Mouse (Mus musculus) limb, embryonic 11.5 days (tissue): ENCODE results near the gene Stx12. TPM values are rescaled to one million over a fixed set of nuclear protein-coding genes. Genes with fewer than 3 reads are reported as not detected.
A peak's percentile ranks its signal among the peaks of the same experiment; 100 is the strongest.

Source experiments
- ATAC-seq: fragments of 200-750 bp; cut with Nextera tagmentation; 2 replicates; pipeline ENCODE4 v1.8.0; 2017; ENCODE audit warnings: low read depth; ENCODE audit not compliant: insufficient number of reproducible peaks, low FRiP score, low TSS enrichment
- DNase-seq: peaks from one replicate; pipeline ENCODE4 v3.0.0-alpha.2; 2015; ENCODE audit warnings: low spot score
- H3K27ac ChIP-seq: fragments of 300-500 bp; sonication (generic); replicated peaks from 2 replicates; pipeline ENCODE4 v1.5.1; 2014; ENCODE audit warnings: low read depth, mild to moderate bottlenecking, low read length
- H3K27me3 ChIP-seq: fragments of 300-500 bp; sonication (generic); 2 replicates; pipeline ENCODE4 v1.6.1; 2014; ENCODE audit warnings: mild to moderate bottlenecking, low read length, mixed read lengths; ENCODE audit not compliant: control insufficient read depth, insufficient read depth
- H3K36me3 ChIP-seq: fragments of 300-500 bp; sonication (generic); 2 replicates; pipeline ENCODE4 v1.6.1; 2014; ENCODE audit warnings: mild to moderate bottlenecking, low read length, moderate library complexity, mixed read lengths; ENCODE audit not compliant: control insufficient read depth, insufficient read depth
- H3K4me1 ChIP-seq: fragments of 300-500 bp; sonication (generic); 2 replicates; pipeline ENCODE4 v1.6.1; 2014; ENCODE audit warnings: low read length, mixed read lengths; ENCODE audit not compliant: control insufficient read depth, insufficient read depth
- H3K4me2 ChIP-seq: fragments of 300-500 bp; sonication (generic); 2 replicates; pipeline ENCODE4 v1.6.1; 2014; ENCODE audit warnings: low read depth, mild to moderate bottlenecking, moderate library complexity; ENCODE audit not compliant: severe bottlenecking
- H3K4me3 ChIP-seq: fragments of 300-500 bp; sonication (generic); 2 replicates; pipeline ENCODE4 v1.5.1; 2014; ENCODE audit warnings: low read depth, low read length
- H3K9ac ChIP-seq: fragments of 300-500 bp; sonication (generic); 2 replicates; pipeline ENCODE4 v1.6.1; 2014; ENCODE audit warnings: mild to moderate bottlenecking, low read length
- H3K9me3 ChIP-seq: fragments of 300-500 bp; sonication (generic); 2 replicates; pipeline ENCODE4 v1.6.1; 2016; ENCODE audit warnings: low read length; ENCODE audit not compliant: control insufficient read depth
- WGBS: fragments of 180-500 bp; shearing (Covaris S2); extraction: QIAGEN DNeasy Blood & Tissue Kit; methylation state at CpG from one replicate; pipeline ENCODE4 v1.1.7; 2014; 5-methylcytosine and 5-hydroxymethylcytosine counted together
- polyA plus RNA-seq: library from polyadenylated mRNA; unstranded; fragments of >200 nt; fragmentation: Nextera tagmentation; extraction: Ambion mirVana; gene quantifications from 2 replicates; pipeline ENCODE4 v1.2.1, GENCODE M21; 2014

Stx12 gene
- polyA plus RNA-seq, 1 experiment from 2014 or later = 58.5 TPM

GRCm38 (mm10) chr4:132883561-132884063 is 697 bp downstream of the Stx12 start:
- peak overlapping the region; percentile 92 for H3K4me2 ChIP-seq
- H3K36me3 ChIP-seq = peaks cover 2% of the 10 kb centered on the region; the same call in 1 of the 2 replicates
- H3K9ac ChIP-seq = peak overlapping the region; percentile 92
- no peaks in the 10 kb centered on the region for H3K27me3 ChIP-seq
- peak overlapping the region; percentile 95 for H3K4me3 ChIP-seq
- peak overlapping the region; percentile 61 for H3K27ac ChIP-seq
- 0 out of 2 replicates have a peak, but pooled peaks cover 5% of the 10 kb centered on the region for H3K4me1 ChIP-seq
- DNase-seq (no peak), ATAC-seq (peak; percentile 80)
- H3K9me3 ChIP-seq = no peaks in the 10 kb centered on the region
- 2% methylated on average over 21 of the region's 21 CpGs for WGBS

DNA sequence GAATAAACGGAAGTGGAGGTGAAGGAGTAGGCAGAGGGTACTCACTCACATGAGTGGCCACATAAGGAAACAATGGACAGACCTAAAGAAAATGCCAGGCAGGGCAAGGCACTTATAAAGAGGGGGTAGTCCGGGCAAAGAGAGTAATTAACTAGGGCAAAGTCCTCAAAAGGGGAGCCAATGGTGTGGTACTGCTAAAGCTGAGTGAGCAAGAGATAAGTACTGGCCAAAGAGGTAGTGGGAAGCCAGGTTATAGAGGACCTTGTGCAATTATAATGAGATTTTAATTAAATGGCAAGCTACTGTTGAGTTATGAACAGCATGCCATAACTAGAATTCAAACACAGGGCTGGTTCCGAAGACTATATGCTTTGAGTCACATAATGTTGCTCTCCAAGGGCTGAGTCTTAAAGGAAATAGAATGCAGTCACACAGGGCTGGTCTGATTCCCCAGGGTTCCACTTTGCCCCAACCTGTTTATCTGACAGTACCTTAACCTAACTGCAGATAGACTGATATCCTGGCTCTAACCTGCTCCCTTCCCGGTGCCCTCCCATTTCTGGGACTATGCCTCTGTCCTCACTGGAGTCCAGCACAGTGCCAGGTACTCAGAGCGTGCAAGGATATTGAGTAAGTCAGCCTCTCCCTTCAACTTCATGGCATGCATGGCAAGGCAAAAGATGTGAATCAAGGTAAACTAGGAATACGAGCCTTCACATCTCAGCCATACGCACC is 9.8 kb downstream of the Stx12 start:
- no peak overlapping the region for H3K27ac ChIP-seq
- ATAC-seq = no peak
- 90% methylated on average over 7 of the region's 7 CpGs for WGBS

DNA sequence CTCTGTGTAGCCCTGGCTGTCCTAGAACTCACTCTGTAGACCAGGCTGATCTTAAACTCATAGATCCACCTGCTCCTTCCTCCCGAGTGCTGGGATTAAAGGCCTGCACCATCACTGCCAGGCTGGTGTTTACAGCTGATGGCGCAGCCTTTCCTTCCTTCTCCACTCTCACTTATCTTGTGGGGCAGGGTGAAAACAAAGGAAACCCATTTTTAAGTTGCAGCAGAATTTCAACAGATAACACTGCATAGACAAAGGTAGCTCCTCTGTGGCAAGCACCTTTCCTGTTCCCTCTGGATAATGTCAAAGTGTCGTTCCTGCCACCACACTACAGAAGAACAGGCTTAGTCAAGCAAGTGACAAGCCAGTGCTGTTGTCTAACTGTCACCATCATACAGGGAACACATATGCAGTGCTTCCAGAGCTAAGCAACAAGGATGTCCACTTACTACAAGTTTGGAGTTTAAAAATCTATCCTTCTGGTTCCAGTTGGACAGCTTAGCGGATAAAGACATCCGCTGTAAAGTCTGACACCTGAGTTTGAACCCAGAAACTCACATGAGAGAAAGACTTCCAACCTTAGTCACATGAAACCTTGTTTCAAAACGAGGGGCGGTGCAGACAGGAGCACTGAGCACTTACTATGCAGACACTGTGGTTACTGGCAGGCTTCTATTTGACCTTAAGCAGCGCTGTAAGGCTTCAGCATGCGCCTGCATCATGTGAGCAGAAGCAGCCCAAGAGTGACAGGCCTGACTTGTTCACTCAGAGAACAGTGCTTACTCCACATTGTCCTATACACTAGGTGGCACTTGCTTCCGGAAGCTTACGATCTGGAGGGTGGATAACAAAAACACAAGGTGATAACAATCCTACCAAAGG is 10.6 kb downstream of the Stx12 start:
- Histone ChIP-seq H3K27ac (no peak overlapping the region), H3K9me3 (no peaks in the 10 kb centered on the region), H3K9ac (no peak overlapping the region), H3K4me2 (no peak overlapping the region), H3K4me3 (no peak overlapping the region), H3K36me3 (peaks cover 6% of the 10 kb centered on the region), H3K4me1 (no peaks in the 10 kb centered on the region), H3K27me3 (no peaks in the 10 kb centered on the region)
- ATAC-seq (no peak), DNase-seq (no peak)
- WGBS = 88% methylated on average over 11 of the region's 11 CpGs

More for the DNA sequence above, 9.8 kb downstream of the Stx12 start:
- Histone ChIP-seq H3K4me3 (no peak overlapping the region), H3K9me3 (no peaks in the 10 kb centered on the region), H3K27me3 (no peaks in the 10 kb centered on the region), H3K4me2 (no peak overlapping the region), H3K4me1 (no peaks in the 10 kb centered on the region), H3K36me3 (peaks cover 5% of the 10 kb centered on the region), H3K9ac (no peak overlapping the region)
- DNase-seq = no peak

GRCm38 (mm10) chr4:132871116-132871515 is 13.2 kb downstream of the Stx12 start:
- peaks cover 12% of the 10 kb centered on the region for H3K36me3 ChIP-seq
- DNase-seq (no peak), ATAC-seq (no peak)
- 96% methylated on average over 3 of the region's 3 CpGs for WGBS
- no peak overlapping the region for H3K9ac ChIP-seq
- H3K4me2 ChIP-seq = no peak overlapping the region
- no peak overlapping the region for H3K27ac ChIP-seq
- H3K4me1 ChIP-seq = no peaks in the 10 kb centered on the region
- H3K4me3 ChIP-seq = no peak overlapping the region
- no peaks in the 10 kb centered on the region for H3K9me3 ChIP-seq
- H3K27me3 ChIP-seq = no peaks in the 10 kb centered on the region

DNA sequence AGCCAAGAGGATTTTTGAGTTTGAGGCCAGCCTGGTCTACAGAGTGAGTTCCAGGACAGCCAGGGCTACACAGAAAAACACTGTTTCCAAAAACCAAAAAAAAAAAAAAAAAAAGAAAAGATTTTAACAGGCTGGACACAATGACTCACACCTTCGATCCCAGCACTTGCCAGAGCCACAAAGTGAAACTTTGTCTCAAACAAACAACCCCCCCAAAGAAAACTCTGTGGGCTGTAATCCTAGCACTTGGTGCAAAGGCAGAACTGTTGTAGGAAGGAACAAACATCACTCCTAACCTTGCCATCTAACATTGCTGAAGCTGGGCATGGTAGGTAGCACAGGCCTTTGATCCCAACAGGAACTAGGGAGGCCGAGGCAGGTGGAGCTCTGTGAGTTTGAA is 19.5 kb downstream of the Stx12 start:
- H3K4me2 ChIP-seq = no peak overlapping the region
- H3K9me3 ChIP-seq = no peaks in the 10 kb centered on the region
- 92% methylated on average over 2 of the region's 2 CpGs for WGBS
- H3K36me3 ChIP-seq = peaks cover 14% of the 10 kb centered on the region
- no peaks in the 10 kb centered on the region for H3K4me1 ChIP-seq
- no peak overlapping the region for H3K9ac ChIP-seq
- H3K27me3 ChIP-seq = no peaks in the 10 kb centered on the region
- H3K27ac ChIP-seq = no peak overlapping the region
- DNase-seq (no peak), ATAC-seq (no peak)
- H3K4me3 ChIP-seq = no peak overlapping the region

DNA sequence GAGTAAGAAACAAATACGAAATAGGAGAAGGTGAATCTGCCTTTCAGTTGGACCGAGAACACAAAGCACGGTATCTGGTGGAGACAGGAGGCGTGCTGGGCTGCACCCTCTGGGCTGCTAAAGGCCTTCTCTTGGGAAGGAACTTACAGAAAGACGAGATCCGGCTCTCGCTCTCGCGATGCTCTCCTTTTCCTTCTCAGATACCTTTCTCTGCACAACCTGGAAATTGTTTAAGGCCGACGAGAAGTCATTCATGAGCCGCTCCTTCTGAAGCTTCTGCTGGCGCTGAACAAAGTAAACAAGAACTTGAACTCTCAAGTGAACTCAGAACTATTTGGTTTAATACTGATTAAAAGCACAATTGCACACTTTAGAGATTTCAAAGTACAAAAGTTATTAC is 21.3 kb downstream of the Stx12 start:
- Histone ChIP-seq H3K4me1 (no peaks in the 10 kb centered on the region), H3K27ac (no peak overlapping the region), H3K27me3 (no peaks in the 10 kb centered on the region), H3K4me2 (no peak overlapping the region), H3K36me3 (peaks cover 14% of the 10 kb centered on the region; the same call in 1 of the 2 replicates), H3K9ac (no peak overlapping the region), H3K9me3 (no peaks in the 10 kb centered on the region), H3K4me3 (no peak overlapping the region)
- DNase-seq = no peak
- ATAC-seq = no peak
- 91% methylated on average over 13 of the region's 13 CpGs for WGBS

DNA sequence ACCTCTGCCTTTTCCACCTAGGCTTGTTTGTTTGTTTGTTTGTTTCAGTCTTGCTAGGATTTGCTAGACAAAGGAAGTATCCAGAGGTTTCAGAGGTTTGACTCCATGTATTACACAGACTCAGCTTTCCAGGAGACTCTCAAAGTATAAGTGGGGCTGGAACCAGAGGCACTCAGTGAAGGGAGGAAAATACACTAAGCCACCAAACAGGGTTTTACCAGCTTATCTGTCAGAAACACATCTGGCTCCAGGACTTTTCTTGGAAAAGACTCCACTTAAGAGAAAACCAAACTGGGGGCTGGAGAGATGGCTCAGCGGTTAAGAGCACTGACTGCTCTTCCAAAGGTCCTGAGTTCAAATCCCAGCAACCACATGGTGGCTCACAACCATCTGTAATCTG is 23.4 kb downstream of the Stx12 start:
- H3K4me3 ChIP-seq = no peak overlapping the region
- DNase-seq = no peak
- H3K4me2 ChIP-seq = no peak overlapping the region
- H3K36me3 ChIP-seq = peaks cover 18% of the 10 kb centered on the region; the same call in 1 of the 2 replicates
- H3K27ac ChIP-seq = no peak overlapping the region
- no peaks in the 10 kb centered on the region for H3K27me3 ChIP-seq
- ATAC-seq = no peak
- H3K4me1 ChIP-seq = no peaks in the 10 kb centered on the region
- H3K9me3 ChIP-seq = no peaks in the 10 kb centered on the region
- H3K9ac ChIP-seq = no peak overlapping the region
- 84% methylated on average over 1 of the region's 1 CpGs for WGBS

GRCm38 (mm10) chr4:132843705-132844071 is 40.6 kb downstream of the Stx12 start:
- Histone ChIP-seq H3K27ac (no peak overlapping the region; the same call in 1 of the 2 replicates), H3K36me3 (no peaks in the 10 kb centered on the region; the same call in 1 of the 2 replicates), H3K27me3 (no peaks in the 10 kb centered on the region), H3K9me3 (no peaks in the 10 kb centered on the region), H3K4me3 (peak overlapping the region; percentile 67), H3K9ac (peak overlapping the region; percentile 91), H3K4me1 (peaks cover 6% of the 10 kb centered on the region; the same call in 1 of the 2 replicates), H3K4me2 (peak overlapping the region; percentile 57)
- DNase-seq (no peak), ATAC-seq (no peak)
- 79% methylated on average over 1 of the region's 1 CpGs for WGBS
